Mouse (Mus musculus): ENCODE data around the gene Gm45837. TPM values are rescaled to one million over a fixed set of nuclear protein-coding genes. Genes with fewer than 3 reads are reported as not detected.
A peak's percentile ranks its signal among the peaks of the same experiment; 100 is the strongest.

Gene Gm45837
- polyA plus RNA-seq, 1 experiment from 2014 or later, result not detected

DNA sequence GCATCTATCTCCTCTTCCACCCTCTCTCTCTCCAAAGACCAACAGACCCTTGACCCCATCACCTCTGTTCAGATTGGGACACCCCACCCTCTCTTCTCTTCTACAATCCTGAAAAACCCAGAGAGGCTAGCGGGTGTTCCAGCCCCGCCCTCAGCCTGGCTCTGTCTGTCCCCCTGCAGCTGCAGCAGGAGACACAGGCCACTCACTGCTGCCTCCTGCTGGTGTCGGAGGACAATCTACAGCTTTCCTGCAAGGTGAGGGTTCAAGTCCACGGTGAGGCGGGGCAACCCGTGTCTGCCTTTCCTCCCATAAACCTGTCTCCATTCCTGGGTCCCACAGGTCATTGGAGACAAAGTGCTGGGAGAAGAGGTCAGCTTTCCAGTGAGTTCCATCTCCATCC, 91.0 kb downstream of the Gm45837 start:
- Histone ChIP-seq H3K4me1 (peaks cover 15% of the 10 kb centered on the region), H3K4me2 (no peak overlapping the region), H3K4me3 (no peak overlapping the region), H3K27ac (replicated peaks) (no peak overlapping the region), H3K9me3 (no peaks in the 10 kb centered on the region; the same call in 1 of the 2 replicates), H3K9ac (no peak overlapping the region), H3K27me3 (replicated peaks) (peaks cover 88% of the 10 kb centered on the region), H3K36me3 (no peaks in the 10 kb centered on the region)
- WGBS, result 57% methylated on average over 6 of the region's 6 CpGs
- ATAC-seq (ENCODE audit: extremely low read depth, insufficient number of reproducible peaks, low FRiP score, low TSS enrichment), result no peak

DNA sequence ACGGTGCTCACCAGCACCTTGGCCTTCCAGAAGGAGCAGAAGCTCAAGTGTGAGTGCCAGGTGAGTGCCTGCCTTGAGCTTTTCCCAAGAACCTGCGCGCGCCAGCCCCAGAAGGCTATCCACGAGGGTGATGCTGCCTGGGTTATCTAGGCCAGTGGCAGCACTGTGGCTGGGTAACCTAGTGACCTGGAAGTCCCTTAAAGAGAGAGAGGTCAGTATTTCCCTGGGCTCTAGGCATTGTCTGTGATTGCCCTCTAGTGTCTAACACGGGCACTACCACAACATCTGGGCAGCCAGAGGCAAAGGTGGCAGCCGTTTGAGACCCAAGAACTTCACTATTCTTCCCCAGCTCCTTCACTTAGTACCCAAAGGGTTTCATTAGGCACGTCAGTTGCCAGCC, 92.7 kb downstream of the Gm45837 start:
- H3K36me3 ChIP-seq, result no peaks in the 10 kb centered on the region
- H3K9ac ChIP-seq, result no peak overlapping the region
- H3K4me3 ChIP-seq, result no peak overlapping the region
- no peak for ATAC-seq (ENCODE audit: extremely low read depth, insufficient number of reproducible peaks, low FRiP score, low TSS enrichment)
- H3K27ac ChIP-seq (replicated peaks), result no peak overlapping the region
- peaks cover 15% of the 10 kb centered on the region for H3K4me1 ChIP-seq
- no peaks in the 10 kb centered on the region; the same call in 1 of the 2 replicates for H3K9me3 ChIP-seq
- WGBS, result 21% methylated on average over 8 of the region's 8 CpGs
- peaks cover 71% of the 10 kb centered on the region for H3K27me3 ChIP-seq (replicated peaks)
- no peak overlapping the region for H3K4me2 ChIP-seq

DNA sequence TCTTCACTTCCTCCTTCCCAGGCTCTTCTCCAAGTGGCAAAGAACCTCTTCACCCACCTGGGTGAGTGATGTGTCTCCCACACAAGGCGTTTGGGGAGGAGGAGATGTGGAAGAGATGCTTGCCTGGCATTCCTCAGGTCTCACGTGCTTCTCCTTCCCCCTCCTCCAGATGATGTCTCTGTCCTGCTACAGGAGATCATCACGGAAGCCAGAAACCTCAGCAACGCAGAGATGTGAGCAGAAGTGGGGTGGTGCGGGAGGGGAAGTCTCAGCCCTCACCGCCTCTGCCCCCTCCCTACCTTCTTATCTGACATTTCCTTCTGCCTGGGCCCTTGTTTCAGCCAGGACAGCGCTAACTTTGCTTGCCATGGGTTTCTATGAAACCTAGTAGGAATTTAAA, 93.1 kb downstream of the Gm45837 start:
- Histone ChIP-seq H3K27me3 (replicated peaks) (peaks cover 67% of the 10 kb centered on the region), H3K4me1 (peaks cover 15% of the 10 kb centered on the region), H3K4me3 (no peak overlapping the region), H3K27ac (replicated peaks) (no peak overlapping the region), H3K36me3 (no peaks in the 10 kb centered on the region), H3K4me2 (peak overlapping the region; percentile 65; the same call in 1 of the 2 replicates), H3K9me3 (no peaks in the 10 kb centered on the region; the same call in 1 of the 2 replicates), H3K9ac (no peak overlapping the region)
- WGBS, result 28% methylated on average over 7 of the region's 7 CpGs
- no peak for ATAC-seq (ENCODE audit: extremely low read depth, insufficient number of reproducible peaks, low FRiP score, low TSS enrichment)

DNA sequence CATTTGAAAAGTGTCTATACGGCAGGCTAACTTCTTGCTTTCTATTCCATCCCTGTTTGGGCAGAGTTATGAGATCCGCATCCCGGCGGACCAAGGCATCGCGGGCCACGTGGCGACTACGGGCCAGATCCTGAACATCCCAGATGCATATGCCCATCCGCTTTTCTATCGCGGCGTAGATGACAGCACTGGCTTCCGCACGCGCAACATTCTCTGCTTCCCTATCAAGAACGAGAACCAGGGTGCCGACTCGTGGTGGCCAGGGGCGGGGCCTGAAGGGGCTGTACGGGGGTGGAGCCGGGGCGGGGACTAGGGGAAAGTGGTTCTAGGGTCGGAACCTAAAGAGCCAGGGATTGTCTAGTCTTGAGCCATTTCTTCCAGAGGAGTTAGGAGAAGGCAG, 93.8 kb downstream of the Gm45837 start:
- Histone ChIP-seq H3K4me1 (peaks cover 15% of the 10 kb centered on the region), H3K27me3 (replicated peaks) (peaks cover 60% of the 10 kb centered on the region), H3K36me3 (no peaks in the 10 kb centered on the region), H3K27ac (replicated peaks) (no peak overlapping the region), H3K4me2 (peak overlapping the region; percentile 65), H3K4me3 (peak overlapping the region; percentile 41), H3K9ac (peak overlapping the region; percentile 65), H3K9me3 (no peaks in the 10 kb centered on the region; the same call in 1 of the 2 replicates)
- WGBS, result 7% methylated on average over 24 of the region's 24 CpGs
- ATAC-seq (ENCODE audit: extremely low read depth, insufficient number of reproducible peaks, low FRiP score, low TSS enrichment), result no peak

DNA sequence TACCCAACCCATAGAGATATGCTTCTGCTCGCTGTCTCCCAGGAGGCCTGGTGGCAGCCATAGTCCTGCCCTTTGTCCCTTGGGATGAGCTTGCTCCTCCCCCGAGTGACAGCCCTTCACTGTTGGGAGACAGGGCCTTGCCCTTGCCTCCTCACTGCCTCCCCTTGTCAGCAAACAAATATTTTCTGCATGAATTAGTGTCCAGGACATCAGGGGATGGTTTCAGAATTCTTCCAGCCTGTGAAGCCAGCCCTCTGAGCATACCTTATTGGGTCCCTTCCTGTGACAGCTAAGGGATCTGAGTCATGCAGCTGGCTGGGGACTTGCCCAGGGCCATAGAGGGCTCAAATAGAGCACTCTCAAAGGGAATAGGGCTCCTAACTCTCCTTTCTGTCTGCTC, 98.5 kb downstream of the Gm45837 start:
- Histone ChIP-seq H3K36me3 (no peaks in the 10 kb centered on the region), H3K27me3 (replicated peaks) (peaks cover 26% of the 10 kb centered on the region), H3K4me3 (no peak overlapping the region), H3K9me3 (no peaks in the 10 kb centered on the region), H3K9ac (no peak overlapping the region), H3K27ac (replicated peaks) (no peak overlapping the region), H3K4me2 (no peak overlapping the region), H3K4me1 (peaks cover 8% of the 10 kb centered on the region)
- no peak for ATAC-seq (ENCODE audit: extremely low read depth, insufficient number of reproducible peaks, low FRiP score, low TSS enrichment)
- 44% methylated on average over 2 of the region's 2 CpGs for WGBS

DNA sequence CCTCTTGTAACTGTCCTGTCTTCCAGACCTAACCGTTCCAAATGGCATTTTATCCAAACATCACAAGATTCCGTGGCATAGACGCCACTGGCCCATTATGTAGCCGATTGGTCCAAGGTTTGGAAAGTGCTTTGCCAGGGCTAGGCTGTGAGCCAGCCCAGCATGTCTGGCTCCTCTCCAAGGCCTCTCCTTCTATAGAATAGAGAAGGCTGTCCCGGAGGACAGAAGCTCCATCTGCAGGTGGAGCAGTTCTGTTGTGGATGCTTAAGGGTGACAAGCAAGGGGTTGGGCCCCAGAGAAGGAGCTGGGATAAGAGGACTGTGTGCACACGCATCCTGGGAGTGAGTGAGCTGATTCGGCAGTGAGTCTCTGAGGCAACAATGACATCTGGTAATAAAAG, 103.0 kb downstream of the Gm45837 start:
- H3K9ac ChIP-seq, result no peak overlapping the region
- H3K36me3 ChIP-seq, result no peaks in the 10 kb centered on the region
- H3K4me1 ChIP-seq, result peaks cover 5% of the 10 kb centered on the region
- ATAC-seq (ENCODE audit: extremely low read depth, insufficient number of reproducible peaks, low FRiP score, low TSS enrichment), result no peak
- H3K27me3 ChIP-seq (replicated peaks), result peaks cover 4% of the 10 kb centered on the region; the same call in 1 of the 2 replicates
- H3K4me3 ChIP-seq, result no peak overlapping the region
- no peak overlapping the region for H3K27ac ChIP-seq (replicated peaks)
- H3K4me2 ChIP-seq, result no peak overlapping the region
- 69% methylated on average over 7 of the region's 7 CpGs for WGBS
- no peaks in the 10 kb centered on the region for H3K9me3 ChIP-seq

DNA sequence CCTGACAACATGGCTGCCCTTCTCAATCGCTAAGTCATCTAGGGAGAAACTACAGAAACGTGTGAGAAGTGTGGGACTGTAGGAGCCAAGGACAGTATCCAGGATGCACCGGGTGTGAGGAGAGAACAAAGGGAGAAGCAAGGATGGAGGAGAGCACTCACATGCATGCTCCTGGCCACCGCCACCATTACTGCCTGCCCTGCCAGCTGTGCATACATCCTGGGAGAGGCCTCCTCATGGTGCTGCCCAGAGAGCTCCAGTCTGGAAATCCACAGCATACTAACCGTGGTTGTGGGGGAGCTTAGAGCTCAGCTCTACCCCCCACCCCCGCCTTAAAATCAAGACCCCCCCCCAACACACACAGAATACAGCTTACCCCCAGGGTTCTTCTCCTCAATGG, 104.1 kb downstream of the Gm45837 start:
- peaks cover 5% of the 10 kb centered on the region for H3K4me1 ChIP-seq
- no peak overlapping the region for H3K4me3 ChIP-seq
- WGBS, result 69% methylated on average over 6 of the region's 6 CpGs
- peaks cover 4% of the 10 kb centered on the region; the same call in 1 of the 2 replicates for H3K27me3 ChIP-seq (replicated peaks)
- no peaks in the 10 kb centered on the region for H3K9me3 ChIP-seq
- H3K4me2 ChIP-seq, result no peak overlapping the region
- H3K27ac ChIP-seq (replicated peaks), result no peak overlapping the region
- H3K9ac ChIP-seq, result no peak overlapping the region
- no peaks in the 10 kb centered on the region for H3K36me3 ChIP-seq
- ATAC-seq (ENCODE audit: extremely low read depth, insufficient number of reproducible peaks, low FRiP score, low TSS enrichment), result no peak

DNA sequence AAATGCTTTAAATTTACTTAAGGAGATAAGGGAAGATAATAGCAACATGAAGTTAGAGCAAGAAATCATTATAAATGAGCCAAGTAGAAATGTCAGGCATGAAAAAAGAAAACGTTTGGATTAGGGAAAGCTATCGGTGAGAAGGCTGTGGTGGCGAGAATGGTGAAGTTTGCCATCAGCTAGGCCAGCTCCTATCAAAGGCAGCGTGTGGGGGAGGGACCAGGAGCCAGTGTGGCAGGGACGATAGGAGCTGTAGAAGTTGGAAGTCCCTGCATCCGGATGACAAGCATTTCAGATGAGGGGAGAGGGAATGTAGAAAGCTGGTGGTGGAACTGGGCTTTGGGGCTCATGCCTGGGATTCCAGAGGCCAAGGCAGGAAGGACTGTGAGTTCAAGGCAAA, 104.6 kb downstream of the Gm45837 start:
- Histone ChIP-seq H3K27ac (replicated peaks) (no peak overlapping the region), H3K36me3 (no peaks in the 10 kb centered on the region), H3K9ac (no peak overlapping the region), H3K4me1 (peaks cover 5% of the 10 kb centered on the region), H3K9me3 (no peaks in the 10 kb centered on the region), H3K4me3 (no peak overlapping the region), H3K4me2 (no peak overlapping the region), H3K27me3 (replicated peaks) (peaks cover 4% of the 10 kb centered on the region; the same call in 1 of the 2 replicates)
- WGBS, result 19% methylated on average over 6 of the region's 6 CpGs
- ATAC-seq (ENCODE audit: extremely low read depth, insufficient number of reproducible peaks, low FRiP score, low TSS enrichment), result no peak

DNA sequence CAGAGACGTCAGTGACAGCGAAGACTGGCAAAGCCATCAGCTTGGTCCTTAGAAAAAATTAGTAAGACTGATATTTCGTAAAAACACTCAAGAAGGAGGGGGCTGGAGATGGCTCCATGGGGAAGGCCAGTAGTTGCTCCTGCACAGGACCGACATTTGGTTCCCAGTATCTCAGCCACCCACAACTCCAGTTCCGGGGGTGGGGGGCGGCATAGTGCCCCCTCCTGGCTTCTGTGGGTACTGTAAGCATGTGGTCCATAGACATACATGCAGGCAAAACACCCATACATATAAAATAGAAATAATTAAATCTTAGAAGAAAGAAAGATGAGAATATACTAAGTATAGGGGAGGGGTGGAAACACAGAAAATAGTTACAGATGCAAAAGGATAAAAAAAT, 105.8 kb downstream of the Gm45837 start:
- H3K36me3 ChIP-seq, result no peaks in the 10 kb centered on the region
- H3K27ac ChIP-seq (replicated peaks), result no peak overlapping the region
- H3K4me3 ChIP-seq, result no peak overlapping the region
- H3K27me3 ChIP-seq (replicated peaks), result peaks cover 4% of the 10 kb centered on the region; the same call in 1 of the 2 replicates
- peaks cover 5% of the 10 kb centered on the region for H3K4me1 ChIP-seq
- H3K9ac ChIP-seq, result no peak overlapping the region
- no peak for ATAC-seq (ENCODE audit: extremely low read depth, insufficient number of reproducible peaks, low FRiP score, low TSS enrichment)
- no peak overlapping the region for H3K4me2 ChIP-seq
- no peaks in the 10 kb centered on the region for H3K9me3 ChIP-seq
- 62% methylated on average over 6 of the region's 6 CpGs for WGBS

DNA sequence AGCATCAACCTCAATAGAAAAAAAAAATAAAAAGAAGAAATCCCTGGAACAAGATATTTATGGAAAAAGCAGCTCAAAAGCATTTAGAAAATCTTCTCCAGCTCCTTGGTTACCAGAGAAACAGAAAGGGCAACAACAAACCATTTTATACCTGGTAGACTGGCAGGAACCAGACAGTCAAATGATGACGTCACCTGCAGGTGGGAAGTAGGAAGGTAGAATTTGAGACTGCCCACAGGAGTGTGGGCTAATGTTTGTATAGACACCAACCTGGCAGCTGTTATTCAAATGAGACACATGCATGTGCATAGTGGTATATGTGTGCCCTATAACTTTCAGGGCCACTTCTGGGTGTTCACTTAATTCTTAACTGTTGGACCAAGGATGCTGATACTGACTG, 111.0 kb downstream of the Gm45837 start:
- H3K36me3 ChIP-seq, result no peaks in the 10 kb centered on the region
- no peak for ATAC-seq (ENCODE audit: extremely low read depth, insufficient number of reproducible peaks, low FRiP score, low TSS enrichment)
- H3K4me1 ChIP-seq, result no peaks in the 10 kb centered on the region
- H3K4me2 ChIP-seq, result no peak overlapping the region
- H3K9ac ChIP-seq, result no peak overlapping the region
- H3K27ac ChIP-seq (replicated peaks), result no peak overlapping the region
- H3K9me3 ChIP-seq, result no peaks in the 10 kb centered on the region
- H3K27me3 ChIP-seq (replicated peaks), result 0 out of 2 replicates have a peak, but pooled peaks cover 4% of the 10 kb centered on the region
- 63% methylated on average over 1 of the region's 1 CpGs for WGBS
- H3K4me3 ChIP-seq, result no peak overlapping the region

DNA sequence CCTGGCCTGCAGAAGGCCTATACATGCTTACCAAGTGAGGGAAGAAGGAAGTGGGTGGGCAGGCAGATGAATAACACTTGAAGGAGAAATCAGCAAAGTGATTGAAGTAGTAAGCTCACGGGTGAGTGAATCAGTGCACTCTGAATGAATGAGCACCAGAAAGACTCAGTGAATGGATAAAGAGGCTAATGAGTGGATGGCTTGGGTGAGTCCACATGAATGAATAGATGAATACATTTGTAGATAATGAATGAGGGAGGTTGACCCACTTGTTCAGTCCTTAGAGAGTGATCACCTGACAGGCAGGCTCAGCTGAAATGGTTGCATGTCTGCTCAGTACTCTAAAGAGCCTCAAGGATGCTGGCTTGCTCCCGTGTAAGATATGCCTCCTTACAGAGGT, 112.5 kb downstream of the Gm45837 start:
- H3K36me3 ChIP-seq, result no peaks in the 10 kb centered on the region
- H3K4me3 ChIP-seq, result no peak overlapping the region
- H3K9ac ChIP-seq, result no peak overlapping the region
- WGBS, result 67% methylated on average over 2 of the region's 2 CpGs
- ATAC-seq (ENCODE audit: extremely low read depth, insufficient number of reproducible peaks, low FRiP score, low TSS enrichment), result no peak
- no peaks in the 10 kb centered on the region for H3K4me1 ChIP-seq
- H3K9me3 ChIP-seq, result no peaks in the 10 kb centered on the region
- H3K27ac ChIP-seq (replicated peaks), result no peak overlapping the region
- H3K27me3 ChIP-seq (replicated peaks), result 0 out of 2 replicates have a peak, but pooled peaks cover 4% of the 10 kb centered on the region
- no peak overlapping the region for H3K4me2 ChIP-seq

DNA sequence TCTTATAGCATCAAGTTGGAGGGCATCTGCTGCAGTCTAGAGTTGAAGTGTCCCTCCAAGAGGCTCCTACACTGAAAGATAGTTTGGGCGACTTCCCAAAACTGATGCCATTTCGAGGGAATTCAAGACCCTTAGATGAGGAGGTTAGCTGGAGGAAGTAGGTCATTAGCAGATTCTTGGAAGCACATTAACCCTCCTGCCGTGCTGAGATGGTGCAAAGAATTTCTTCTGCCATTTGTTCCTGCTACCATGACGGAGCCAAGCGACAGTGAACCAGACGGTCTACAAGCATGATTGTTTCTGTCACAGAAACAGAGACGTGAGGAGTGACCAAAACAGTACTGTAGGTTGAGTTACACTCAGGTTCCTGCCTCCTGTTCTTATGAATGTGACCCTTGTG, 115.8 kb downstream of the Gm45837 start:
- Histone ChIP-seq H3K4me1 (no peaks in the 10 kb centered on the region), H3K9ac (no peak overlapping the region), H3K27ac (replicated peaks) (no peak overlapping the region), H3K27me3 (replicated peaks) (0 out of 2 replicates have a peak, but pooled peaks cover 4% of the 10 kb centered on the region), H3K36me3 (no peaks in the 10 kb centered on the region), H3K9me3 (no peaks in the 10 kb centered on the region), H3K4me3 (no peak overlapping the region), H3K4me2 (no peak overlapping the region)
- ATAC-seq (ENCODE audit: extremely low read depth, insufficient number of reproducible peaks, low FRiP score, low TSS enrichment), result no peak
- 54% methylated on average over 7 of the region's 7 CpGs for WGBS
